Mouse (Mus musculus) myocyte (in vitro differentiated cells): Measurements from ENCODE around the gene Wipf2.

Experiments used
- POLR2A ChIP-seq: IDR thresholded peaks from one replicate; pipeline ENCODE4 v1.6.1; 2011; ENCODE audit warnings: low read depth, mild to moderate bottlenecking, control low read depth, moderate library complexity; ENCODE audit not compliant: insufficient read length
- REST ChIP-seq: IDR thresholded peaks from one replicate; pipeline ENCODE4 v1.6.1; 2011; ENCODE audit warnings: mild to moderate bottlenecking, control low read depth, moderate library complexity; ENCODE audit not compliant: insufficient read depth, insufficient read length
- TCF12 ChIP-seq: IDR thresholded peaks from one replicate; pipeline ENCODE4 v1.6.1; 2011; ENCODE audit warnings: mild to moderate bottlenecking, control low read depth; ENCODE audit not compliant: poor library complexity, insufficient read depth, severe bottlenecking
- USF1 ChIP-seq: IDR thresholded peaks from one replicate; pipeline ENCODE4 v1.6.1; 2011; ENCODE audit warnings: low read depth, mild to moderate bottlenecking, control low read depth, moderate library complexity

GRCm38 (mm10) chr11:98914196-98914595 lies 50.8 kb downstream of the Wipf2 start:
- TF ChIP-seq POLR2A (no peak), REST (no peak), USF1 (no peak), TCF12 (no peak)
